Comparison of ENCODE assay signal across 8 mouse cellular contexts in genomic region chr4:137164429-137164828, GRCm38 (mm10).
DNase-seq lines count a peak whose midpoint lies in the region; ATAC-seq and TF ChIP-seq lines count a peak whose summit lies in the region.

No protein-coding gene starts in this region.

- TF ChIP-seq CTCF in cortical plate, adult 2 months (IDR thresholded peaks at IDR 0.05; ENCODE audit: extremely low read depth, insufficient read depth, low read length) = peak; percentile 96

- peak; percentile 55 for DNase-seq in adipocyte (ENCODE audit: low spot score)
- DNase-seq in gastrocnemius, postnatal 10 days = peak; percentile 80
- DNase-seq in hindlimb bud, embryonic 11.5 days (ENCODE audit: extremely low spot score, low read depth, low spot score) = peak; percentile 49
- peak; percentile 53 to 82 for DNase-seq in left cerebral cortex, adult 8-10 months (ENCODE audit: low spot score in 2 of 2)
- DNase-seq in right cerebral cortex, postnatal 25 days = peak; percentile 79
- DNase-seq in urinary bladder, postnatal 36 days (ENCODE audit: low spot score in 2 of 2) = peak; percentile 80 to 85

- H3K4me3 ChIP-seq in cortical plate, adult 2 months (ENCODE audit: insufficient read depth, low read length) = peak overlapping the region; percentile 26

- no peak for TF ChIP-seq POLR2A in cortical plate, adult 2 months (IDR thresholded peaks at IDR 0.05; ENCODE audit: extremely low read depth, insufficient read depth, low read length)

- H3K27ac ChIP-seq in cortical plate, adult 2 months (ENCODE audit: insufficient read depth, low read length) = no peak overlapping the region

- H3K4me1 ChIP-seq in cortical plate, adult 2 months (ENCODE audit: control insufficient read depth, insufficient read depth, low read length) = no peaks in the 10 kb centered on the region

- peak; percentile 90 for ATAC-seq in megakaryocyte progenitor cell, adult 5-6 weeks (replicated peaks; ENCODE audit: poor library complexity)
